Mouse (Mus musculus): ENCODE results near the gene Cacna1i. TPM values are rescaled to one million over a fixed set of nuclear protein-coding genes. Genes with fewer than 3 reads are reported as not detected.

Gene Cacna1i
- total and polyA plus RNA-seq, 2 experiments from 2014 or later, result not detected

- no peak overlapping the region for H3K4me3 ChIP-seq (ENCODE audit: low read depth, low read length)
- H3K9ac ChIP-seq (replicated peaks; ENCODE audit: low read depth, low read length), result no peak overlapping the region
- 0 out of 2 replicates have a peak, but pooled peaks cover 2% of the 10 kb centered on the region for H3K27me3 ChIP-seq (ENCODE audit: control insufficient read depth, insufficient read depth, low read length)
- no peak for TF ChIP-seq EP300 (IDR thresholded peaks at IDR 0.05; ENCODE audit: low read depth)
- no peak for TF ChIP-seq CTCF (IDR thresholded peaks at IDR 0.05; ENCODE audit: low read depth)
- no peak overlapping the region for H3K4me2 ChIP-seq (ENCODE audit: low read depth, low read length)
- no peaks in the 10 kb centered on the region for H3K9me3 ChIP-seq (replicated peaks; ENCODE audit: control insufficient read depth, low read length)
- no peaks in the 10 kb centered on the region for H3K36me3 ChIP-seq (replicated peaks; ENCODE audit: control insufficient read depth, insufficient read depth, low read length)
- no peaks in the 10 kb centered on the region for H3K4me1 ChIP-seq (ENCODE audit: control insufficient read depth, insufficient read depth)
- no peak overlapping the region for H3K27ac ChIP-seq (ENCODE audit: low read depth)
- 66% methylated on average over 14 of the region's 14 CpGs for WGBS
- DNase-seq (ENCODE audit: low spot score) (no peak), ATAC-seq (ENCODE audit: insufficient read depth, low read depth) (no peak)
Observed at GRCm38 (mm10) chr15:80303779-80304178, 16.7 kb downstream of the Cacna1i start.

DNA sequence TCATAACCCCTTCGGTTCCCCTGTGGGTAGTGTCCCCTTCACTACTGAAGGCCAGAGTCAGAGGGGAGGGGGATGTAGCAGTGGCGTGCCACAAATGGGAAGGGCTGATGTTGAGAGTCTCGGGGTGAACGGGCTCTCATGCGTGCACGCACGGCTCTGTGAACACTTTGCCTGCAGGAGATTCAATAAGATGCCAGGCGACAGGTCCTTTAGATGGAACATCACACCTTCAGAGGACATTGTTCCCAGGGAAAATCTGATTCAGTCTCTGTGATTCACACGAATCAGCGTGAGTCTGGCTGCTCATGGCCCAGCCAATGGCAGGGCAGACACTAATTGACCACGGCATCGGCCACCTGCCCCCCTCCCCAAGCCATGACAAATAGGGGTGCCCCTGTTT is 17.1 kb downstream of the Cacna1i start:
- no peaks in the 10 kb centered on the region for H3K4me1 ChIP-seq (ENCODE audit: control insufficient read depth, insufficient read depth)
- no peak overlapping the region for H3K4me2 ChIP-seq (ENCODE audit: low read depth, low read length)
- no peak for ATAC-seq (ENCODE audit: insufficient read depth, low read depth)
- no peak overlapping the region for H3K27ac ChIP-seq (ENCODE audit: low read depth)
- 79% methylated on average over 12 of the region's 12 CpGs for WGBS
- 0 out of 2 replicates have a peak, but pooled peaks cover 2% of the 10 kb centered on the region for H3K27me3 ChIP-seq (ENCODE audit: control insufficient read depth, insufficient read depth, low read length)
- H3K4me3 ChIP-seq (ENCODE audit: low read depth, low read length), result no peak overlapping the region
- TF ChIP-seq CTCF (IDR thresholded peaks at IDR 0.05; ENCODE audit: low read depth) (no peak), EP300 (IDR thresholded peaks at IDR 0.05; ENCODE audit: low read depth) (no peak)
- no peaks in the 10 kb centered on the region for H3K36me3 ChIP-seq (replicated peaks; ENCODE audit: control insufficient read depth, insufficient read depth, low read length)
- DNase-seq (ENCODE audit: low spot score), result no peak
- H3K9ac ChIP-seq (replicated peaks; ENCODE audit: low read depth, low read length), result no peak overlapping the region
- no peaks in the 10 kb centered on the region for H3K9me3 ChIP-seq (replicated peaks; ENCODE audit: control insufficient read depth, low read length)

GRCm38 (mm10) chr15:80306146-80306545 is 19.1 kb downstream of the Cacna1i start:
- Histone ChIP-seq H3K36me3 (replicated peaks; ENCODE audit: control insufficient read depth, insufficient read depth, low read length) (no peaks in the 10 kb centered on the region), H3K4me2 (ENCODE audit: low read depth, low read length) (no peak overlapping the region), H3K9me3 (replicated peaks; ENCODE audit: control insufficient read depth, low read length) (no peaks in the 10 kb centered on the region), H3K4me1 (ENCODE audit: control insufficient read depth, insufficient read depth) (no peaks in the 10 kb centered on the region), H3K27ac (ENCODE audit: low read depth) (no peak overlapping the region), H3K9ac (replicated peaks; ENCODE audit: low read depth, low read length) (no peak overlapping the region), H3K27me3 (ENCODE audit: control insufficient read depth, insufficient read depth, low read length) (0 out of 2 replicates have a peak, but pooled peaks cover 2% of the 10 kb centered on the region), H3K4me3 (ENCODE audit: low read depth, low read length) (no peak overlapping the region)
- DNase-seq (ENCODE audit: low spot score), result no peak
- 34% methylated on average over 8 of the region's 8 CpGs for WGBS
- no peak for ATAC-seq (ENCODE audit: insufficient read depth, low read depth)
- TF ChIP-seq CTCF (IDR thresholded peaks at IDR 0.05; ENCODE audit: low read depth) (no peak), EP300 (IDR thresholded peaks at IDR 0.05; ENCODE audit: low read depth) (no peak)

- H3K27ac ChIP-seq (ENCODE audit: low read depth), result no peak overlapping the region
- H3K36me3 ChIP-seq (replicated peaks; ENCODE audit: control insufficient read depth, insufficient read depth, low read length), result no peaks in the 10 kb centered on the region
- H3K9me3 ChIP-seq (replicated peaks; ENCODE audit: control insufficient read depth, low read length), result no peaks in the 10 kb centered on the region
- no peak overlapping the region for H3K4me3 ChIP-seq (ENCODE audit: low read depth, low read length)
- WGBS, result 49% methylated on average over 7 of the region's 7 CpGs
- no peak overlapping the region for H3K4me2 ChIP-seq (ENCODE audit: low read depth, low read length)
- H3K27me3 ChIP-seq (ENCODE audit: control insufficient read depth, insufficient read depth, low read length), result no peaks in the 10 kb centered on the region
- H3K9ac ChIP-seq (replicated peaks; ENCODE audit: low read depth, low read length), result no peak overlapping the region
- ATAC-seq (ENCODE audit: insufficient read depth, low read depth), result no peak
- H3K4me1 ChIP-seq (ENCODE audit: control insufficient read depth, insufficient read depth), result no peaks in the 10 kb centered on the region
- no peak for DNase-seq (ENCODE audit: low spot score)
- no peak for TF ChIP-seq EP300 (IDR thresholded peaks at IDR 0.05; ENCODE audit: low read depth)
- TF ChIP-seq CTCF (IDR thresholded peaks at IDR 0.05; ENCODE audit: low read depth), result no peak
Observed at GRCm38 (mm10) chr15:80314731-80315130, 27.7 kb downstream of the Cacna1i start.

DNA sequence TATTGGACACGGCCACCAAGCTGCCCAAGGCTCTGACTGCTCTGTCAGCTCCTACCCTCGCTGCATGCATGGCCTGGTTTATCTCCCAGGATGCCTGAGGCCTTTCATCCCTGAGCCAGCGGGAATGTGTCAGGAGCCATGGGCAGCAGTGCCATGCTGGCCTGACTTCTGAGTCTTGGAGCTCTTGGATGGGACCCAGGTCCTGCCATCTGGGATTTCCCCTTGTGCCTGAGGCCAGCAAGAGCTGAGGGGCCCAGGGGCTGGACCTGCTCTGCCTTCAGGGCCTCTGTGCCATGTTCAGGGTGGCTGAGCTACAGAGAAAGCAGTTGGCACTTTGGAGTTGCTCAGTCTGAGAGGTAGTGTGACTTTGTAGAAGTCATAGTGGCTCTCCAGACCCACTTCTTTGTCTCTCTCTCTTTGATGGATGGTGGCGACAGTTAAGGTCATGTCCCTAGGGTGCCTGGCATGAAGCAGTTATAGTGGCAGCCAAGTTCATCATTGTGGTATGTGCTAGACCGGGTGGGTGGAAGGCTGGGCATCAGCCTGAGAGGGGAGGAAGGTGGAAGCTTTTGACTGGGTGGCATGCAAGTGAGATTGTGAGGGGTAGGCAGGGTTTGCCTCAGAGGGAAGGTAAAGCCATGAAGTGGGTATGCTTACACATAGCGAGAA is 30.1 kb downstream of the Cacna1i start:
- DNase-seq (ENCODE audit: low spot score) (no peak), ATAC-seq (ENCODE audit: insufficient read depth, low read depth) (no peak)
- H3K36me3 ChIP-seq (replicated peaks; ENCODE audit: control insufficient read depth, insufficient read depth, low read length), result no peaks in the 10 kb centered on the region
- H3K27ac ChIP-seq (ENCODE audit: low read depth), result no peak overlapping the region
- H3K4me2 ChIP-seq (ENCODE audit: low read depth, low read length), result no peak overlapping the region
- no peaks in the 10 kb centered on the region for H3K4me1 ChIP-seq (ENCODE audit: control insufficient read depth, insufficient read depth)
- no peaks in the 10 kb centered on the region for H3K9me3 ChIP-seq (replicated peaks; ENCODE audit: control insufficient read depth, low read length)
- TF ChIP-seq EP300 (IDR thresholded peaks at IDR 0.05; ENCODE audit: low read depth) (no peak), CTCF (IDR thresholded peaks at IDR 0.05; ENCODE audit: low read depth) (no peak)
- no peak overlapping the region for H3K9ac ChIP-seq (replicated peaks; ENCODE audit: low read depth, low read length)
- H3K27me3 ChIP-seq (ENCODE audit: control insufficient read depth, insufficient read depth, low read length), result no peaks in the 10 kb centered on the region
- WGBS, result 51% methylated on average over 6 of the region's 6 CpGs
- H3K4me3 ChIP-seq (ENCODE audit: low read depth, low read length), result no peak overlapping the region

Measured in heart, postnatal 0 days (tissue).